Mouse (Mus musculus) lung, embryonic 14.5 days (tissue): Measurements from ENCODE around the gene Nlk. TPM values are rescaled to one million over a fixed set of nuclear protein-coding genes. Genes with fewer than 3 reads are reported as not detected.

ENCODE experiments used
- ATAC-seq: fragments of 200-750 bp; cut with Nextera tagmentation; 2 replicates; pipeline ENCODE4 v1.8.0; 2017; ENCODE audit warnings: mild to moderate bottlenecking, moderate TSS enrichment, moderate library complexity; ENCODE audit not compliant: insufficient read depth
- DNase-seq: peaks from one replicate; pipeline ENCODE4 v3.0.0-alpha.2; 2015
- H3K27ac ChIP-seq: fragments of 300-500 bp; sonication (generic); 2 replicates; pipeline ENCODE4 v1.5.1; 2014; ENCODE audit warnings: low read depth, mild to moderate bottlenecking, moderate library complexity
- H3K27me3 ChIP-seq: fragments of 300-500 bp; sonication (generic); 2 replicates; pipeline ENCODE4 v1.6.1; 2014; ENCODE audit warnings: low read length, control low read depth; ENCODE audit not compliant: insufficient read depth
- H3K36me3 ChIP-seq: fragments of 300-500 bp; sonication (generic); 2 replicates; pipeline ENCODE4 v1.6.1; 2014; ENCODE audit warnings: control low read depth; ENCODE audit not compliant: insufficient read depth
- H3K4me1 ChIP-seq: fragments of 300-500 bp; sonication (generic); 2 replicates; pipeline ENCODE4 v1.6.1; 2014; ENCODE audit warnings: antibody characterized with exemption, control low read depth; ENCODE audit not compliant: insufficient read depth
- H3K4me2 ChIP-seq: fragments of 300-500 bp; sonication (generic); 2 replicates; pipeline ENCODE4 v1.6.1; 2014; ENCODE audit warnings: mild to moderate bottlenecking
- H3K4me3 ChIP-seq: fragments of 300-500 bp; sonication (generic); 2 replicates; pipeline ENCODE4 v1.5.1; 2014; ENCODE audit warnings: low read depth, low read length
- H3K9ac ChIP-seq: fragments of 300-500 bp; sonication (generic); 2 replicates; pipeline ENCODE4 v1.6.1; 2014
- H3K9me3 ChIP-seq: fragments of 300-500 bp; sonication (generic); 2 replicates; pipeline ENCODE4 v1.6.1; 2016; ENCODE audit warnings: low read depth, low read length, control low read depth
- CTCF ChIP-seq: IDR thresholded peaks from 2 replicates; pipeline ENCODE4 v1.5.1; 2016; ENCODE audit warnings: antibody characterized with exemption, low read depth
- WGBS: fragments of 180-500 bp; shearing (Covaris S2); extraction: QIAGEN DNeasy Blood & Tissue Kit; methylation state at CpG from one replicate; pipeline ENCODE4 v1.1.7; 2014; 5-methylcytosine and 5-hydroxymethylcytosine counted together
- polyA plus RNA-seq: library from polyadenylated mRNA; unstranded; fragments of >200 nt; fragmentation: Nextera tagmentation; extraction: Ambion mirVana; gene quantifications from 2 replicates; pipeline ENCODE4 v1.2.1, GENCODE M21; 2014

Gene Nlk
- polyA plus RNA-seq, 1 experiment from 2014 or later = 14.5 TPM

- H3K9ac ChIP-seq = no peak overlapping the region
- DNase-seq = no peak
- H3K4me2 ChIP-seq = no peak overlapping the region
- H3K36me3 ChIP-seq = no peaks in the 10 kb centered on the region
- H3K4me1 ChIP-seq = no peaks in the 10 kb centered on the region
- WGBS = 76% methylated on average over 1 of the region's 1 CpGs
- TF ChIP-seq CTCF = no peak
- no peak overlapping the region for H3K4me3 ChIP-seq
- H3K9me3 ChIP-seq = no peaks in the 10 kb centered on the region
- ATAC-seq = no peak
- H3K27ac ChIP-seq = no peak overlapping the region
- no peaks in the 10 kb centered on the region for H3K27me3 ChIP-seq
Measured at GRCm38 (mm10) chr11:78735168-78735567, 38.0 kb upstream of the Nlk start.

GRCm38 (mm10) chr11:78732619-78733018, 35.4 kb upstream of the Nlk start:
- no peak for ATAC-seq
- DNase-seq = no peak
- TF ChIP-seq CTCF = no peak
- H3K4me2 ChIP-seq = no peak overlapping the region
- no peak overlapping the region for H3K4me3 ChIP-seq
- H3K27ac ChIP-seq = no peak overlapping the region
- H3K9ac ChIP-seq = no peak overlapping the region
- no peaks in the 10 kb centered on the region for H3K4me1 ChIP-seq
- H3K36me3 ChIP-seq = no peaks in the 10 kb centered on the region
- WGBS = 55% methylated on average over 6 of the region's 6 CpGs
- no peaks in the 10 kb centered on the region for H3K27me3 ChIP-seq
- no peaks in the 10 kb centered on the region for H3K9me3 ChIP-seq

GRCm38 (mm10) chr11:78730902-78731301, 33.7 kb upstream of the Nlk start:
- DNase-seq (peak; percentile 72), ATAC-seq (no peak)
- 12% methylated on average over 2 of the region's 2 CpGs for WGBS
- Histone ChIP-seq H3K9me3 (no peaks in the 10 kb centered on the region), H3K4me1 (no peaks in the 10 kb centered on the region), H3K4me2 (no peak overlapping the region), H3K4me3 (no peak overlapping the region), H3K27me3 (no peaks in the 10 kb centered on the region), H3K9ac (no peak overlapping the region), H3K36me3 (no peaks in the 10 kb centered on the region), H3K27ac (no peak overlapping the region)
- TF ChIP-seq CTCF = no peak

- WGBS = 55% methylated on average over 4 of the region's 4 CpGs
- Histone ChIP-seq H3K4me2 (no peak overlapping the region), H3K4me1 (no peaks in the 10 kb centered on the region), H3K9ac (no peak overlapping the region), H3K4me3 (no peak overlapping the region), H3K9me3 (no peaks in the 10 kb centered on the region), H3K27ac (no peak overlapping the region), H3K36me3 (no peaks in the 10 kb centered on the region), H3K27me3 (no peaks in the 10 kb centered on the region)
- ATAC-seq = no peak
- DNase-seq = no peak
- TF ChIP-seq CTCF = no peak
Measured at GRCm38 (mm10) chr11:78728041-78728440, 30.9 kb upstream of the Nlk start.

- Histone ChIP-seq H3K27me3 (no peaks in the 10 kb centered on the region), H3K27ac (no peak overlapping the region), H3K4me1 (no peaks in the 10 kb centered on the region), H3K4me2 (no peak overlapping the region), H3K9me3 (no peaks in the 10 kb centered on the region), H3K9ac (no peak overlapping the region), H3K4me3 (no peak overlapping the region), H3K36me3 (no peaks in the 10 kb centered on the region)
- 70% methylated on average over 3 of the region's 3 CpGs for WGBS
- no peak for ATAC-seq
- TF ChIP-seq CTCF = no peak
- no peak for DNase-seq
Measured at GRCm38 (mm10) chr11:78726366-78726765, 29.2 kb upstream of the Nlk start.

- TF ChIP-seq CTCF = no peak
- no peak overlapping the region for H3K27ac ChIP-seq
Measured at GRCm38 (mm10) chr11:78724792-78725191, 27.6 kb upstream of the Nlk start.

GRCm38 (mm10) chr11:78721419-78721818, 24.2 kb upstream of the Nlk start:
- no peak for TF ChIP-seq CTCF
- no peaks in the 10 kb centered on the region for H3K4me1 ChIP-seq
- H3K4me2 ChIP-seq = no peak overlapping the region
- H3K9ac ChIP-seq = no peak overlapping the region
- no peaks in the 10 kb centered on the region for H3K36me3 ChIP-seq
- H3K9me3 ChIP-seq = no peaks in the 10 kb centered on the region
- WGBS = 62% methylated on average over 2 of the region's 2 CpGs
- no peak overlapping the region for H3K4me3 ChIP-seq
- ATAC-seq = no peak
- peak; percentile 53 for DNase-seq
- no peaks in the 10 kb centered on the region for H3K27me3 ChIP-seq
- peak overlapping the region; percentile 75; the same call in 1 of the 2 replicates for H3K27ac ChIP-seq

More at GRCm38 (mm10) chr11:78724792-78725191, 27.6 kb upstream of the Nlk start:
- no peaks in the 10 kb centered on the region for H3K4me1 ChIP-seq
- no peak overlapping the region for H3K4me3 ChIP-seq
- no peaks in the 10 kb centered on the region for H3K9me3 ChIP-seq
- 51% methylated on average over 1 of the region's 1 CpGs for WGBS
- H3K9ac ChIP-seq = no peak overlapping the region
- ATAC-seq (no peak), DNase-seq (peak; percentile 49)
- no peaks in the 10 kb centered on the region for H3K27me3 ChIP-seq
- no peak overlapping the region for H3K4me2 ChIP-seq
- H3K36me3 ChIP-seq = no peaks in the 10 kb centered on the region

GRCm38 (mm10) chr11:78717655-78718054, 20.5 kb upstream of the Nlk start:
- TF ChIP-seq CTCF = no peak
- 41% methylated on average over 4 of the region's 4 CpGs for WGBS
- no peaks in the 10 kb centered on the region for H3K36me3 ChIP-seq
- H3K9me3 ChIP-seq = no peaks in the 10 kb centered on the region
- ATAC-seq (no peak), DNase-seq (no peak)
- no peak overlapping the region for H3K4me2 ChIP-seq
- H3K4me1 ChIP-seq = no peaks in the 10 kb centered on the region
- H3K4me3 ChIP-seq = no peak overlapping the region
- no peak overlapping the region for H3K9ac ChIP-seq
- no peak overlapping the region for H3K27ac ChIP-seq
- no peaks in the 10 kb centered on the region for H3K27me3 ChIP-seq
